Mouse (Mus musculus) adrenal gland, postnatal 10 days (tissue): ENCODE results near the gene Yeats2. TPM values are rescaled to one million over a fixed set of nuclear protein-coding genes. Genes with fewer than 3 reads are reported as not detected.

ENCODE experiments used
- DNase-seq: peaks from one replicate; pipeline ENCODE4 v3.0.0; 2021; ENCODE audit warnings: mixed read lengths
- total RNA-seq, 2 experiments: library from RNA; stranded (reverse); gene quantifications; 2 replicates each; pipeline ENCODE4 v1.2.3; 2021

Yeats2 gene
- total RNA-seq, 2 experiments from 2014 or later = 29.5 to 46.7 TPM

DNA sequence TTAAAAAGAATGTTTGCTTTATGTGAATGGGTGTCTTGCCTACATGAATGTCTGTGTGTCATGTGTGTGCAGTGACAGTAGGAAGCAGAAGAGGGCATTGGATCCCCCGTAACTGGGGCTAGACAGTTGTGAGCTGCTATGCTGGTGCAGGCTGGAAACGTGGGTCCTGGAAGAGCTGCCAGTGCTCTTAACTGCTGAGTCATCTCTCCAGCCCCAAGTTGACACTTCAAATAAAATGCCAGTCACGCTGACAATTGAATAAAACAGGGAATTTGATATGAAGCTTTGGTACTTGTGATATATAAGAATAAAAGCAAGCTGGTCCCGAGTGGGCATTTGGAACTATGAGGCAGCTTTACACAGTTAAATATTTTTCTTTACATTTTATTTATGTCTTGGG lies 139.4 kb downstream of the Yeats2 start:
- no peak for DNase-seq

Other genes starting within 250 kb of the Yeats2 start
- gene Klhl6, start 158.0 kb upstream of the Yeats2 start, total RNA-seq = 1 to 10 TPM; 6.7 to 7.7 TPM
- 10 to 100 TPM; 79.1 to 94.7 TPM for gene Klhl24, start 43.5 kb upstream of the Yeats2 start, total RNA-seq
- gene Map6d1, start 100.3 kb downstream of the Yeats2 start, total RNA-seq = 1 to 10 TPM; 2.3 to 3.4 TPM
- 100 to 1,000 TPM; 129 to 151 TPM for gene Parl, start 161.3 kb downstream of the Yeats2 start, total RNA-seq
- gene Cyp2ab1, start 184.3 kb downstream of the Yeats2 start, total RNA-seq = 1 to 10 TPM in 1 of 2 experiments, not detected in 1; 1.1 TPM